Mouse (Mus musculus): Measurements from ENCODE around the gene Ly75. TPM values are rescaled to one million over a fixed set of nuclear protein-coding genes. Genes with fewer than 3 reads are reported as not detected.

Gene Ly75
- polyA plus RNA-seq, 1 experiment from 2014 or later, result 0.52 TPM

GRCm38 (mm10) chr2:60345717-60346116 lies 37.4 kb downstream of the Ly75 start:
- H3K27ac ChIP-seq (replicated peaks), result no peak overlapping the region
- no peaks in the 10 kb centered on the region for H3K4me1 ChIP-seq
- WGBS, result 50% methylated on average over 7 of the region's 7 CpGs
- H3K9me3 ChIP-seq, result no peaks in the 10 kb centered on the region
- H3K4me3 ChIP-seq, result no peak overlapping the region
- no peak overlapping the region for H3K9ac ChIP-seq (replicated peaks)
- 0 out of 2 replicates have a peak, but pooled peaks have one; percentile 51 for ATAC-seq (replicated peaks)
- H3K36me3 ChIP-seq, result no peaks in the 10 kb centered on the region
- H3K27me3 ChIP-seq, result no peaks in the 10 kb centered on the region
- H3K4me2 ChIP-seq (replicated peaks), result no peak overlapping the region

- no peak overlapping the region for H3K27ac ChIP-seq (replicated peaks)
- ATAC-seq (replicated peaks), result no peak
Observed at GRCm38 (mm10) chr2:60343607-60344289, 39.4 kb downstream of the Ly75 start.

GRCm38 (mm10) chr2:60342107-60342880 lies 40.8 kb downstream of the Ly75 start:
- WGBS, result 42% methylated on average over 4 of the region's 4 CpGs
- no peak overlapping the region for H3K27ac ChIP-seq (replicated peaks)
- no peaks in the 10 kb centered on the region for H3K27me3 ChIP-seq
- no peaks in the 10 kb centered on the region for H3K9me3 ChIP-seq
- H3K4me1 ChIP-seq, result no peaks in the 10 kb centered on the region
- H3K4me3 ChIP-seq, result no peak overlapping the region
- no peak overlapping the region for H3K9ac ChIP-seq (replicated peaks)
- ATAC-seq (replicated peaks), result no peak
- H3K4me2 ChIP-seq (replicated peaks), result no peak overlapping the region
- H3K36me3 ChIP-seq, result no peaks in the 10 kb centered on the region

More at GRCm38 (mm10) chr2:60343607-60344289, 39.4 kb downstream of the Ly75 start:
- no peak overlapping the region for H3K4me3 ChIP-seq
- no peaks in the 10 kb centered on the region for H3K36me3 ChIP-seq
- WGBS, result 23% methylated on average over 11 of the region's 11 CpGs
- no peaks in the 10 kb centered on the region for H3K27me3 ChIP-seq
- no peaks in the 10 kb centered on the region for H3K4me1 ChIP-seq
- H3K9ac ChIP-seq (replicated peaks), result no peak overlapping the region
- H3K9me3 ChIP-seq, result no peaks in the 10 kb centered on the region
- no peak overlapping the region for H3K4me2 ChIP-seq (replicated peaks)

GRCm38 (mm10) chr2:60337937-60338336 lies 45.2 kb downstream of the Ly75 start:
- no peak overlapping the region for H3K4me2 ChIP-seq (replicated peaks)
- H3K36me3 ChIP-seq, result no peaks in the 10 kb centered on the region
- no peak overlapping the region for H3K4me3 ChIP-seq
- no peaks in the 10 kb centered on the region for H3K9me3 ChIP-seq
- no peak overlapping the region for H3K27ac ChIP-seq (replicated peaks)
- no peak for ATAC-seq (replicated peaks)
- no peaks in the 10 kb centered on the region for H3K27me3 ChIP-seq
- H3K4me1 ChIP-seq, result no peaks in the 10 kb centered on the region
- WGBS, result 25% methylated on average over 9 of the region's 9 CpGs
- H3K9ac ChIP-seq (replicated peaks), result no peak overlapping the region

DNA sequence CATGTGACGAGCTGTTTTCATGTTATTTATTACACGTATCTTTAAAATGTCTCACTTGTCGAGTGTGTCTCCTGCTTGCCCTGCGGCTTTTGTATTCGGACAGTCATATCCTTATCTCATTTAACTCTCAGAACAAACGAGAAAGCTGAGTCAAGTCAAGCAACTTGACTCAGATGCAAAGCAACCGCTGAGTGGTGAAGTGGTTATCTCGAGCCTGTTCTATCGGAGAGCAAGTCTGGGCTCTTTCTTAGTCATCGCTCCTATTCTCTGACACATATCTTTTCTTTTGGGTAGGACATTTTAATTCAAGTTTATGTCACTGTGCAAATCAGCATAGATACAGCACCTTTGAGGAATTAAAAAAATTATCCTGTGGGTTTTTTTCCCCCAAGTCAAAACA lies 54.5 kb downstream of the Ly75 start:
- Histone ChIP-seq H3K9ac (replicated peaks) (no peak overlapping the region), H3K4me3 (no peak overlapping the region), H3K9me3 (no peaks in the 10 kb centered on the region), H3K4me1 (0 out of 2 replicates have a peak, but pooled peaks cover 2% of the 10 kb centered on the region), H3K27me3 (no peaks in the 10 kb centered on the region), H3K36me3 (no peaks in the 10 kb centered on the region), H3K4me2 (replicated peaks) (no peak overlapping the region), H3K27ac (replicated peaks) (no peak overlapping the region)
- no peak for ATAC-seq (replicated peaks)
- WGBS, result 91% methylated on average over 10 of the region's 10 CpGs

GRCm38 (mm10) chr2:60327581-60327980 lies 55.5 kb downstream of the Ly75 start:
- no peak overlapping the region for H3K4me2 ChIP-seq (replicated peaks)
- 92% methylated on average over 11 of the region's 11 CpGs for WGBS
- H3K4me1 ChIP-seq, result 0 out of 2 replicates have a peak, but pooled peaks cover 2% of the 10 kb centered on the region
- H3K36me3 ChIP-seq, result no peaks in the 10 kb centered on the region
- H3K4me3 ChIP-seq, result no peak overlapping the region
- no peak for ATAC-seq (replicated peaks)
- no peak overlapping the region for H3K9ac ChIP-seq (replicated peaks)
- H3K9me3 ChIP-seq, result no peaks in the 10 kb centered on the region
- H3K27me3 ChIP-seq, result no peaks in the 10 kb centered on the region
- H3K27ac ChIP-seq (replicated peaks), result no peak overlapping the region

GRCm38 (mm10) chr2:60326948-60327347 lies 56.2 kb downstream of the Ly75 start:
- Histone ChIP-seq H3K27me3 (no peaks in the 10 kb centered on the region), H3K4me1 (0 out of 2 replicates have a peak, but pooled peaks cover 2% of the 10 kb centered on the region), H3K4me2 (replicated peaks) (no peak overlapping the region), H3K9me3 (no peaks in the 10 kb centered on the region), H3K4me3 (no peak overlapping the region), H3K27ac (replicated peaks) (no peak overlapping the region), H3K36me3 (no peaks in the 10 kb centered on the region), H3K9ac (replicated peaks) (no peak overlapping the region)
- no peak for ATAC-seq (replicated peaks)
- WGBS, result 84% methylated on average over 7 of the region's 7 CpGs

DNA sequence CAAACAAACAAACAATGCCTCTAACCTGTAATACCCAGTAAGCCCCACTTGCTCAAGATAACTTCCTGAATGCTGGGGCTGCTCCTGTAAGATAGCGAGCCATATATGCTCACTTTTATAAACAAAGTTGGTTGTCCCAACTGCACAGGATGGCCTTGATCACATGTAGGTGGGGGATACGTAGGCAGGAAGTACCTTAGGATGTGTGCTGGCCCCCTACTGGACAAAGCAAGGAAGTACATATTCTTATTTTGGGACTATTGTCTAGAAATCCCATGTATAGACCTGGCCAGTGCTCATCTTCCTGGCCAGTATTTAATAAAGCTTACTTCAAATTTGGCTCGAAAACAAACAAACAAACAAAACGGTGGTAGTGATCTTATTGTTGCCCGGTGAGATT lies 59.7 kb downstream of the Ly75 start:
- H3K4me3 ChIP-seq, result no peak overlapping the region
- ATAC-seq (replicated peaks), result no peak
- H3K36me3 ChIP-seq, result no peaks in the 10 kb centered on the region
- no peaks in the 10 kb centered on the region for H3K4me1 ChIP-seq
- H3K4me2 ChIP-seq (replicated peaks), result no peak overlapping the region
- H3K27ac ChIP-seq (replicated peaks), result no peak overlapping the region
- WGBS, result 85% methylated on average over 5 of the region's 5 CpGs
- H3K9me3 ChIP-seq, result no peaks in the 10 kb centered on the region
- H3K27me3 ChIP-seq, result no peaks in the 10 kb centered on the region
- H3K9ac ChIP-seq (replicated peaks), result no peak overlapping the region

DNA sequence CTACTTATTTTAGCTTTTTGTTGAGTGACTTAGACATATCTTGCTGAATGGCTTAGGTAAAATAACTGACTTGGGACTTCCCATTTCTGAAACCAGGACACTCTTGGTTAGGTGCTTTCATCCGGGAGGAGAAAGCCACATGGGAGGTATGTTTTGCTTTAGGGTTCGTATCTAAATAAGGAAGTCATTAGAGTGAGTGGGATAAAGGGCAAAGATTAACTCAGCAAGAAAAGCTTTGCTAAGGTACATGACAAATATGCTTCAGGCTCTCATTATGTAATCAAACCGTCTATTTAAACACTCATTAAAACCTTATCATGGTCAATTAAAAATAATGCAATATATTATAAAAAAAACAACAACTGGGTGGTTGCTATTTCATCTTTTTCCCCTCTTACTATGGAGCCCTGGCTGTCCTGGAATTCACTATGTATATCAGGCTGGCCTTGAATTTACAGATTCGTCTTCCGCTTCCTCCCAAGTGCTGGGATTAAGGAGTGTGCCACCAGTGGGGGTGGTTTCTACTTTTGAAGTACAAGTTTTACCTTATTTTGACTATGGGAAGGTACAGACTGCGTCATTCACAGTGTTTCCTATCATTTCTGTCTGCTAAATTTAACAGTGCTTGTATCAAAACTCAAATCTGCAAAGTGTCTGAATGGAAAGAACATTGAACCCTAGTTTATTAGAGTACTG lies 60.9 kb downstream of the Ly75 start:
- no peak overlapping the region for H3K4me3 ChIP-seq
- H3K36me3 ChIP-seq, result no peaks in the 10 kb centered on the region
- H3K27ac ChIP-seq (replicated peaks), result no peak overlapping the region
- no peaks in the 10 kb centered on the region for H3K27me3 ChIP-seq
- H3K9ac ChIP-seq (replicated peaks), result no peak overlapping the region
- no peak for ATAC-seq (replicated peaks)
- no peak overlapping the region for H3K4me2 ChIP-seq (replicated peaks)
- WGBS, result 72% methylated on average over 6 of the region's 6 CpGs
- H3K9me3 ChIP-seq, result no peaks in the 10 kb centered on the region
- H3K4me1 ChIP-seq, result no peaks in the 10 kb centered on the region

- ATAC-seq (replicated peaks), result no peak
- Histone ChIP-seq H3K36me3 (no peaks in the 10 kb centered on the region), H3K27me3 (no peaks in the 10 kb centered on the region), H3K4me2 (replicated peaks) (no peak overlapping the region), H3K4me3 (no peak overlapping the region), H3K27ac (replicated peaks) (no peak overlapping the region), H3K4me1 (no peaks in the 10 kb centered on the region), H3K9me3 (no peaks in the 10 kb centered on the region), H3K9ac (replicated peaks) (no peak overlapping the region)
- 71% methylated on average over 4 of the region's 4 CpGs for WGBS
Observed at GRCm38 (mm10) chr2:60303796-60304195, 79.3 kb downstream of the Ly75 start.

- H3K27ac ChIP-seq (replicated peaks), result no peak overlapping the region
- 0 out of 2 replicates have a peak, but pooled peaks cover 3% of the 10 kb centered on the region for H3K9me3 ChIP-seq
- H3K4me3 ChIP-seq, result no peak overlapping the region
- no peak for ATAC-seq (replicated peaks)
- H3K36me3 ChIP-seq, result no peaks in the 10 kb centered on the region
- 96% methylated on average over 2 of the region's 2 CpGs for WGBS
- H3K9ac ChIP-seq (replicated peaks), result no peak overlapping the region
- H3K27me3 ChIP-seq, result no peaks in the 10 kb centered on the region
- H3K4me2 ChIP-seq (replicated peaks), result no peak overlapping the region
- H3K4me1 ChIP-seq, result no peaks in the 10 kb centered on the region
Observed at GRCm38 (mm10) chr2:60299323-60299722, 83.8 kb downstream of the Ly75 start.

DNA sequence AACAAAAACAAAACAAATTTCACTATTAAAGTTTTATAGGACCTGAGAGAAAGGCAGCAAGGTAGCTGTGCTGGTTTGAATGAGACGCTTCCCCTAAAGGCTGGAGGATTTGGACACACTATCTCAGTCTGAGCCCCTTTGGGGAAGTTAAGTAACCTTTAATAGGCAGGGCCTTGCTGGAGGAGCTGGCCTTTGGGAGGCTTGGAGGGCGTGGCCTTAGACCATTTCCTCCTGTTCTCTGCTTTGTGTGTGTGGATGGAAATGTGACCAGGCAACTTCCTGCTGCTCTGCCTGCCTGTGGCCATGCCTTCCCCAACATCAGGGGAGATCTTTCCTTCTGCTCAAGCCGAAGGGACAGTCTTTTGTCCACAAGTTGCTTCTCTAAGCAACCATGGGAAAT lies 84.8 kb downstream of the Ly75 start:
- Histone ChIP-seq H3K4me3 (no peak overlapping the region), H3K4me1 (no peaks in the 10 kb centered on the region), H3K36me3 (no peaks in the 10 kb centered on the region), H3K9ac (replicated peaks) (no peak overlapping the region), H3K9me3 (0 out of 2 replicates have a peak, but pooled peaks cover 3% of the 10 kb centered on the region), H3K27ac (replicated peaks) (no peak overlapping the region), H3K27me3 (no peaks in the 10 kb centered on the region), H3K4me2 (replicated peaks) (no peak overlapping the region)
- WGBS, result 79% methylated on average over 3 of the region's 3 CpGs
- ATAC-seq (replicated peaks), result no peak

Measured in forebrain, embryonic 15.5 days (tissue).